Comparison of ENCODE assay signal across 25 mouse cellular contexts in the genomic region with DNA sequence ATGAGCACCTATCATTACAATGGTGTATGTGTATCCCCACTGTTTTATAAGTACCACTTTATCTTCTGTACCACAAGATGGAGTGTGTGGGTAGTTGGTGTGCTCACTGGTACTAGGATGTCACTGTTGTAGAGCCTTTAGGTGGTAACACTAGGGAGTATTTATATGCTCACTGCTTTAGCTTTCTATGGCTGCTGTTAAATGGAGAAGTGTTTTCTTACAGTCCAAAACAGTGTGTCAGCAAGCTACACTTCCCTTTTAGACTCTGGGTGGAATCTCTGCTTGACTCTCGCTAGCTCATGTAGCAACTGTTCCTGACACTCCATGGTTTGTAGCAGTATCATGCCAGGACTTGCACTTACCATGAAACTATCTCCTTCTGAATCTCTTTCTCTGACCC. TPM values are rescaled to one million over a fixed set of nuclear protein-coding genes. Genes with fewer than 3 reads are reported as not detected.
DNase-seq lines count a peak whose midpoint lies in the region; ATAC-seq and TF ChIP-seq lines count a peak whose summit lies in the region.
"Had no signal": no experiment of that assay in that cellular context is flagged by ENCODE, and none has a peak within 500 bp of the region (broad histone marks: within the 10 kb centered on the region; RNA-seq: fewer than 3 reads in every experiment).

No protein-coding gene starts in this region.

- H3K4me1 ChIP-seq in MEL (ENCODE audit: control insufficient read depth in 1 of 2, insufficient read depth in 2 of 2, low read length in 2 of 2) = no peaks in the 10 kb centered on the region
- no peaks in the 10 kb centered on the region for H3K4me1 ChIP-seq in midbrain, embryonic 16.5 days (ENCODE audit: control insufficient read depth, insufficient read depth, low read length)
- H3K4me1 ChIP-seq: embryonic facial prominence, embryonic 15.5 days; forebrain, embryonic 10.5 days; heart, embryonic 13.5 days; hindbrain, embryonic 12.5 days had no signal

- no peak for TF ChIP-seq CTCF in MEL (IDR thresholded peaks at IDR 0.05 in 2 of 3, conservative IDR thresholded peaks at IDR 0.05 in 1 of 3; ENCODE audit: control insufficient read depth in 1 of 3, insufficient read depth in 1 of 3, low read depth in 2 of 3, low read length in 3 of 3, poor library complexity in 1 of 3, severe bottlenecking in 1 of 3)

- no peak overlapping the region for H3K4me2 ChIP-seq in midbrain, embryonic 16.5 days (ENCODE audit: low read length)
- H3K4me2 ChIP-seq: embryonic facial prominence, embryonic 15.5 days; heart, embryonic 13.5 days; hindbrain, embryonic 12.5 days had no signal

- TF ChIP-seq POLR2A in MEL (IDR thresholded peaks at IDR 0.05; ENCODE audit: control insufficient read depth in 1 of 2, insufficient read depth in 1 of 2, low read depth in 1 of 2, low read length in 2 of 2, poor library complexity in 1 of 2) = no peak

- peak; percentile 36 for DNase-seq in layer of hippocampus, adult 9-11 months
- no peak for DNase-seq in layer of hippocampus, adult 8-10 months (ENCODE audit: low spot score in 2 of 2)
- DNase-seq in MEL (ENCODE audit: low read depth, low spot score) = peak; percentile 16
- DNase-seq in brain, adult 2 months (ENCODE audit: low read depth, low spot score) = peak; percentile 28
- no peak for DNase-seq in ovary, postnatal 10 days (ENCODE audit: low spot score)
- no peak for DNase-seq in kidney, postnatal 36 days
- DNase-seq: adrenal gland, adult 2 months; adrenal gland, postnatal 25 days; cerebellum, adult 11 months; cerebellum, adult 8-10 months; cerebellum, postnatal 14 days; embryo, embryonic 11 days; gastrocnemius, adult 2 months; gastrocnemius, postnatal 25 days; heart, adult 11 months; heart, postnatal 36 days had no signal

- no peak for TF ChIP-seq EP300 in MEL (IDR thresholded peaks at IDR 0.05; ENCODE audit: low read depth in 1 of 2, low read length in 2 of 2)

- no peaks in the 10 kb centered on the region for H3K79me2 ChIP-seq in MEL (ENCODE audit: control insufficient read depth, insufficient read depth, low read length, poor library complexity)

- TF ChIP-seq RAD21 in MEL (IDR thresholded peaks at IDR 0.05; ENCODE audit: low read depth, low read length) = no peak

- H3K36me3 ChIP-seq in MEL (ENCODE audit: control insufficient read depth in 1 of 2, insufficient read depth in 2 of 2, low read length in 2 of 2) = no peaks in the 10 kb centered on the region; a peak in 1 of 4 replicates
- peaks cover 44% of the 10 kb centered on the region for H3K36me3 ChIP-seq in midbrain, embryonic 16.5 days (ENCODE audit: control insufficient read depth, insufficient read depth, low read length)

- no peak overlapping the region for H3K4me3 ChIP-seq in MEL (ENCODE audit: control insufficient read depth in 1 of 2, insufficient read depth in 1 of 2, low read depth in 2 of 2, low read length in 2 of 2)
- H3K4me3 ChIP-seq in midbrain, embryonic 16.5 days (ENCODE audit: low read depth, low read length) = no peak overlapping the region
- H3K4me3 ChIP-seq: embryonic facial prominence, embryonic 15.5 days; erythroblast, embryonic 14.5 days; forebrain, embryonic 10.5 days; gastrocnemius, adult 2 months; heart, embryonic 13.5 days; hindbrain, embryonic 12.5 days had no signal

- H3K27me3 ChIP-seq in MEL (ENCODE audit: control insufficient read depth in 1 of 2, insufficient read depth in 2 of 2, low read length in 2 of 2) = no peaks in the 10 kb centered on the region
- no peaks in the 10 kb centered on the region for H3K27me3 ChIP-seq in midbrain, embryonic 16.5 days (ENCODE audit: control insufficient read depth, insufficient read depth, low read depth, low read length)
- H3K27me3 ChIP-seq: CH12.LX; embryonic facial prominence, embryonic 15.5 days; heart, embryonic 13.5 days; hindbrain, embryonic 12.5 days had no signal

- 100% methylated on average over 1 of the region's 1 CpGs for WGBS in midbrain, embryonic 16.5 days

- ATAC-seq in megakaryocyte progenitor cell, adult 5-6 weeks (replicated peaks; ENCODE audit: poor library complexity) = peak; percentile 50; the same call in 1 of the 2 replicates
- ATAC-seq in midbrain, embryonic 16.5 days = no peak
- ATAC-seq: forebrain, embryonic 14.5 days had no signal

- H3K27ac ChIP-seq in MEL (ENCODE audit: control insufficient read depth, low read depth, low read length) = no peak overlapping the region
- H3K27ac ChIP-seq in midbrain, embryonic 16.5 days (ENCODE audit: low read length) = no peak overlapping the region
- H3K27ac ChIP-seq: embryonic facial prominence, embryonic 15.5 days; forebrain, embryonic 10.5 days; gastrocnemius, adult 2 months; heart, embryonic 13.5 days; hindbrain, embryonic 12.5 days had no signal

- no peaks in the 10 kb centered on the region for H3K9me3 ChIP-seq in MEL (replicated peaks; ENCODE audit: insufficient read depth, low read length)
- no peaks in the 10 kb centered on the region for H3K9me3 ChIP-seq in midbrain, embryonic 16.5 days (replicated peaks; ENCODE audit: control insufficient read depth, low read length, poor library complexity, severe bottlenecking)
- H3K9me3 ChIP-seq: embryonic facial prominence, embryonic 15.5 days; forebrain, embryonic 10.5 days; heart, embryonic 13.5 days; hindbrain, embryonic 12.5 days had no signal

- no peak overlapping the region for H3K9ac ChIP-seq in MEL (ENCODE audit: control insufficient read depth, low read depth, low read length, poor library complexity, severe bottlenecking)
- H3K9ac ChIP-seq in midbrain, embryonic 16.5 days (ENCODE audit: low read depth, low read length) = no peak overlapping the region
- H3K9ac ChIP-seq: embryonic facial prominence, embryonic 15.5 days; heart, embryonic 13.5 days; hindbrain, embryonic 12.5 days had no signal

TF ChIP-seq in MEL, 35 proteins besides CTCF, POLR2A, EP300 and RAD21:
- TF ChIP-seq E2F4 (IDR thresholded peaks at IDR 0.05; ENCODE audit: borderline replicate concordance, low read depth, low read length) = no peak
- no peak for TF ChIP-seq MAX (IDR thresholded peaks at IDR 0.05; ENCODE audit: low read length)
- no peak for TF ChIP-seq JUND (IDR thresholded peaks at IDR 0.05; ENCODE audit: low read depth, low read length)
- TF ChIP-seq MYB (IDR thresholded peaks at IDR 0.05; ENCODE audit: low read depth, low read length) = no peak
- no peak for TF ChIP-seq MAZ (IDR thresholded peaks at IDR 0.05; ENCODE audit: low read depth, low read length)
- no peak for TF ChIP-seq HCFC1 (IDR thresholded peaks at IDR 0.05; ENCODE audit: low read depth, low read length)
- no peak for TF ChIP-seq GABPA (IDR thresholded peaks at IDR 0.05; ENCODE audit: low read depth, low read length)
- TF ChIP-seq MAFK (IDR thresholded peaks at IDR 0.05; ENCODE audit: borderline replicate concordance, low read depth, low read length) = no peak
- no peak for TF ChIP-seq CHD2 (IDR thresholded peaks at IDR 0.05; ENCODE audit: low read length)
- TF ChIP-seq POLR2AphosphoS5 (IDR thresholded peaks at IDR 0.05; ENCODE audit: borderline replicate concordance, low read depth, low read length) = no peak
- TF ChIP-seq GATA1 (IDR thresholded peaks at IDR 0.05; ENCODE audit: low read depth, low read length) = no peak
- no peak for TF ChIP-seq ZMIZ1 (IDR thresholded peaks at IDR 0.05; ENCODE audit: low read depth, low read length)
- TF ChIP-seq ETS1 (IDR thresholded peaks at IDR 0.05; ENCODE audit: low read depth, low read length) = no peak
- TF ChIP-seq ELF1 (IDR thresholded peaks at IDR 0.05; ENCODE audit: low read depth, low read length) = no peak
- TF ChIP-seq SIN3A (IDR thresholded peaks at IDR 0.05; ENCODE audit: low read length) = no peak
- no peak for TF ChIP-seq UBTF (IDR thresholded peaks at IDR 0.05; ENCODE audit: borderline replicate concordance, insufficient read depth, low read depth, low read length)
- TF ChIP-seq ZC3H11A (IDR thresholded peaks at IDR 0.05; ENCODE audit: low read depth, low read length) = no peak
- TF ChIP-seq MXI1 (IDR thresholded peaks at IDR 0.05; ENCODE audit: low read depth, low read length) = no peak
- TF ChIP-seq SMC3 (IDR thresholded peaks at IDR 0.05; ENCODE audit: low read depth, low read length) = no peak
- TF ChIP-seq POLR2AphosphoS2 (IDR thresholded peaks at IDR 0.05; ENCODE audit: low read length) = no peak

RNA-seq across cellular contexts. Expression of a gene that starts 52.8 kb away (rescaled TPM):
- total RNA-seq in layer of hippocampus, adult 8-10 months (2022) = 10 to 100 TPM; 46.9 to 59.8 (median 54.4) TPM
- total RNA-seq in MEL (2012; rRNA removed) = 25.7 and 28.6 TPM in 2 replicates
- 10 to 100 TPM in 1 of 2 experiments, not detected in 1; 26.3 TPM for polyA plus RNA-seq in MEL (2012; ENCODE audit: insufficient read depth in 1 of 2, insufficient read length in 2 of 2, low read depth in 1 of 2, low replicate concordance in 2 of 2, missing spikeins in 1 of 2)
- total RNA-seq in megakaryocyte progenitor cell, adult 5-6 weeks (2015) = 55.1 and 56.7 TPM in 2 replicates
- 32.1 and 35.4 TPM in 2 replicates for total RNA-seq in megakaryocyte progenitor cell, adult 5-6 weeks (2017)
- polyA plus RNA-seq in midbrain, embryonic 16.5 days (2015; fragmentation: Nextera tagmentation; extraction: Ambion mirVana) = 33.4 and 34.6 TPM in 2 replicates

Comparison
In these comparisons a context has a peak if more than half of its experiments do, and no peak if none do; other contexts are left out.
1. DNase-seq: peak in layer of hippocampus, adult 9-11 months (single experiment), MEL (single experiment) and brain, adult 2 months (single experiment); none in layer of hippocampus, adult 8-10 months (0 of 2), ovary, postnatal 10 days (single experiment) and kidney, postnatal 36 days (0 of 2).